Mouse (Mus musculus): ENCODE results near the gene Tsga10ip.

- TF ChIP-seq POLR2A (IDR thresholded peaks at IDR 0.05; ENCODE audit: insufficient read length, low read depth) (no peak), SRF (IDR thresholded peaks at IDR 0.05; ENCODE audit: control insufficient read depth, insufficient read length, low read depth) (no peak), MYOD1 (IDR thresholded peaks at IDR 0.05; ENCODE audit: control insufficient read depth in 1 of 3, insufficient read length in 2 of 3, low read depth in 2 of 3) (no peak)
Observed at GRCm38 (mm10) chr19:5405924-5406323, 3.6 kb upstream of the Tsga10ip start.
